Mouse (Mus musculus): ENCODE results near the gene H2-Q1.
"Not testable (repeated sequence)": the region's sequence is repeated elsewhere in the genome, so short reads cannot be mapped to it uniquely, and the experiment has no call there.

H2-Q1 gene

GRCm38 (mm10) chr17:35342711-35343476, 22.7 kb downstream of the H2-Q1 start:
- DNase-seq (ENCODE audit: low spot score in 2 of 2) = no peak

- not testable (repeated sequence) for DNase-seq (ENCODE audit: low spot score in 2 of 2)
Observed at GRCm38 (mm10) chr17:35347659-35348058, 27.5 kb downstream of the H2-Q1 start.

GRCm38 (mm10) chr17:35353275-35353674, 33.1 kb downstream of the H2-Q1 start:
- DNase-seq (ENCODE audit: low spot score in 2 of 2) = not testable (repeated sequence)

DNA sequence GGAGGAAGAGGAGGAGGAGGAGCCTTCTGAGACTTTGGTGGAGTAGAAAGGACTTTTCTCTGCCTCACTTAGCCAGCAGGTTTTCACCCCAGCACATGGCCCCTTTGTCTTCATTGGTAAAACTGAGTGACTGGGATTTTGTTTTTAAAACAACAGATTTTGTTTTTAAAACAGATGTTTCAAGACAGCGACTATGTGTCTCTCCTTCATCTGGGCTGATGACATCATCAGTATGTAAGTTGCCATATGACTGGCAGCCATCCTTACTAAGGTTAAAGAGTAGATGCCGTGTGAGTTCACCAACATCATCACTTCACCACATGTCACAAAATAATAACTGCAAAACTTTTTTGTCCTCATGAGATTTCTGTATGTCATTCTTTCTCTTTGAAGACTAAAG, 33.9 kb downstream of the H2-Q1 start:
- DNase-seq (ENCODE audit: low spot score in 2 of 2) = no peak

GRCm38 (mm10) chr17:35357086-35357485, 36.9 kb downstream of the H2-Q1 start:
- DNase-seq (ENCODE audit: low spot score in 2 of 2) = no peak

- DNase-seq (ENCODE audit: low spot score in 2 of 2) = no peak
Observed at GRCm38 (mm10) chr17:35358763-35359469, 38.7 kb downstream of the H2-Q1 start.

DNA sequence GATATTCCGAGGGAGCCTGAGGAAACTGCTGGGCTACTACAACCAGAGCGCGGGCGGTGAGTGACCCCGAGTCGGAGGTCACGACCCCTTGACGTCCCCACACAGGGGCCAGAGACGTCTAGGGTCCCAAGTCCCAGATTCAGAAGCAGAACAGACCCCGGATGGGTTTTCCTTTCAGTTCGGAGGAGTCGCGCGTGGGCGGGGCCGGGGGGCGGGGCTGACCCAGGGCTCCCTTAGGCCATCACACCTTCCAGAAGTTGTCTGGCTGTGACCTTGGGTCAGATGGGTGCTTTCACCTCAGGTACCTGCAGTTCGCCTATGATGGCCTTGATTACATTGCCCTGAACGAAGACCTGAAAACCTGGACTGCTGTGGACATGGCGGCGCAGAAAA, 39.3 kb downstream of the H2-Q1 start:
- DNase-seq (ENCODE audit: low spot score in 2 of 2) = no peak
